Mouse (Mus musculus) kidney, adult 9 months (tissue): ENCODE results near the gene Shank1.

Experiments used
- DNase-seq: peaks from one replicate; pipeline ENCODE4 v3.0.0; 2022

Gene Shank1

GRCm38 (mm10) chr7:44304775-44305641 is 5.0 kb upstream of the Shank1 start:
- peak; percentile 99 for DNase-seq

- DNase-seq = no peak
These were observed 4.4 kb upstream of the Shank1 start for GRCm38 (mm10) chr7:44305686-44306085.

- peak; percentile 16 for DNase-seq
These were observed 3.4 kb upstream of the Shank1 start, which contains the start of gene Clec11a for GRCm38 (mm10) chr7:44306516-44307240. Gene Clec11a, minus strand, starts transcription at chr7:44306902.

- no peak for DNase-seq
These were observed 2.6 kb upstream of the Shank1 start for GRCm38 (mm10) chr7:44307261-44308020.

GRCm38 (mm10) chr7:44310285-44310877 is 328 bp downstream of the Shank1 start:
- peak; percentile 9 for DNase-seq

GRCm38 (mm10) chr7:44310878-44311712 is 1.0 kb downstream of the Shank1 start:
- DNase-seq = peak; percentile 18

- DNase-seq = peak; percentile 31
These were observed 1.8 kb downstream of the Shank1 start for GRCm38 (mm10) chr7:44311713-44312304.

- DNase-seq = no peak
These were observed 2.4 kb downstream of the Shank1 start for GRCm38 (mm10) chr7:44312484-44312883.

- DNase-seq = peak; percentile 31
These were observed 7.9 kb downstream of the Shank1 start for GRCm38 (mm10) chr7:44317913-44318312.

GRCm38 (mm10) chr7:44320886-44321285 is 10.8 kb downstream of the Shank1 start:
- DNase-seq = no peak

GRCm38 (mm10) chr7:44322290-44322689 is 12.2 kb downstream of the Shank1 start:
- no peak for DNase-seq

- no peak for DNase-seq
These were observed 16.6 kb downstream of the Shank1 start for GRCm38 (mm10) chr7:44326614-44327013.

GRCm38 (mm10) chr7:44332336-44332735 is 22.3 kb downstream of the Shank1 start:
- no peak for DNase-seq

- DNase-seq = no peak
These were observed 24.1 kb downstream of the Shank1 start for GRCm38 (mm10) chr7:44334139-44334538.

- DNase-seq = no peak
These were observed 25.2 kb downstream of the Shank1 start for GRCm38 (mm10) chr7:44335031-44335878.

- DNase-seq = no peak
These were observed 26.3 kb downstream of the Shank1 start for GRCm38 (mm10) chr7:44336046-44337021.

- no peak for DNase-seq
These were observed 27.2 kb downstream of the Shank1 start for GRCm38 (mm10) chr7:44337121-44337849.

- no peak for DNase-seq
These were observed 30.2 kb downstream of the Shank1 start for GRCm38 (mm10) chr7:44340226-44340625.
